Mouse (Mus musculus) CH12.LX (cell line): ENCODE measurements around the gene Krtap7-1. TPM values are rescaled to one million over a fixed set of nuclear protein-coding genes. Genes with fewer than 3 reads are reported as not detected.

Source experiments
- DNase-seq: peaks from one replicate; pipeline ENCODE4 v3.0.0-alpha.2; 2013; ENCODE audit errors: extremely low read depth
- H3K27ac ChIP-seq: 2 replicates; pipeline ENCODE4 v1.5.1; 2012; ENCODE audit warnings: low read depth, mild to moderate bottlenecking, control low read depth, moderate library complexity; ENCODE audit not compliant: insufficient read depth
- H3K27me3 ChIP-seq: replicated peaks from 2 replicates; pipeline ENCODE3; 2012; ENCODE audit warnings: inconsistent platforms
- H3K36me3 ChIP-seq, 2 experiments: replicated peaks in 1 of 2; 2 replicates each; pipeline versions ENCODE3 to v1.6.1; 2012; ENCODE audit warnings: inconsistent platforms in 1 of 2, low read length in 1 of 2, mild to moderate bottlenecking in 1 of 2, mixed read lengths in 1 of 2, moderate library complexity in 1 of 2; ENCODE audit not compliant: control insufficient read depth in 1 of 2, insufficient read depth in 1 of 2
- H3K4me1 ChIP-seq, 2 experiments: 2 replicates each; pipeline ENCODE4 v1.6.1; 2012; ENCODE audit warnings: inconsistent platforms in 1 of 2, moderate library complexity in 1 of 2; ENCODE audit not compliant: insufficient read depth in 2 of 2, control insufficient read depth in 1 of 2
- H3K4me2 ChIP-seq: 2 replicates; pipeline ENCODE4 v1.6.1; 2012; ENCODE audit warnings: low read depth, mild to moderate bottlenecking, control low read depth; ENCODE audit not compliant: poor library complexity, insufficient read depth, severe bottlenecking
- H3K4me3 ChIP-seq, 3 experiments: fragments of 150-350 bp in 1 of 3; sonication (generic) in 1 of 3; replicated peaks in 1 of 3; 2 replicates each; pipeline versions ENCODE3 to v1.5.1; 2011 to 2012; ENCODE audit warnings: low read depth in 2 of 3, low read length in 2 of 3, mild to moderate bottlenecking in 2 of 3, moderate library complexity in 2 of 3, control low read depth in 1 of 3, improper control_type of control experiment in 1 of 3, inconsistent platforms in 1 of 3, mixed read lengths in 1 of 3; ENCODE audit not compliant: poor library complexity in 1 of 3
- H3K79me2 ChIP-seq: replicated peaks from 2 replicates; pipeline ENCODE4 v1.6.1; 2012; ENCODE audit warnings: mild to moderate bottlenecking, moderate library complexity; ENCODE audit not compliant: control insufficient read depth, poor library complexity, insufficient read depth, severe bottlenecking; ENCODE audit errors: extremely low read depth
- H3K9ac ChIP-seq: 2 replicates; pipeline ENCODE4 v1.6.1; 2012; ENCODE audit warnings: low read depth, mild to moderate bottlenecking, control low read depth, moderate library complexity; ENCODE audit not compliant: insufficient read depth
- H3K9me3 ChIP-seq: replicated peaks from 2 replicates; pipeline ENCODE3; 2012; ENCODE audit warnings: low read length, inconsistent platforms, mixed read lengths
- BHLHE40 ChIP-seq: IDR thresholded peaks from 2 replicates; pipeline ENCODE4 v1.6.1; 2011; ENCODE audit warnings: mild to moderate bottlenecking, low read depth, low read length, improper control_type of control experiment
- CHD1 ChIP-seq: IDR thresholded peaks from 2 replicates; pipeline ENCODE4 v1.6.1; 2012; ENCODE audit warnings: low read depth, low read length, improper control_type of control experiment, inconsistent platforms
- E2F4 ChIP-seq: IDR thresholded peaks from 2 replicates; pipeline ENCODE4 v1.6.1; 2011; ENCODE audit warnings: low read depth, low read length, improper control_type of control experiment; ENCODE audit not compliant: insufficient replicate concordance
- ELF1 ChIP-seq: IDR thresholded peaks from 2 replicates; pipeline ENCODE4 v1.6.1; 2014; ENCODE audit warnings: low read depth, mild to moderate bottlenecking, inconsistent platforms, low read length, improper control_type of control experiment
- EP300 ChIP-seq: IDR thresholded peaks from 2 replicates; pipeline ENCODE4 v1.6.1; 2011; ENCODE audit warnings: low read length, improper control_type of control experiment
- ETS1 ChIP-seq: conservative IDR thresholded peaks from 2 replicates; pipeline ENCODE4 v1.6.1; 2012; ENCODE audit warnings: low read depth, mild to moderate bottlenecking, inconsistent platforms, low read length, improper control_type of control experiment, moderate library complexity
- GABPA ChIP-seq: IDR thresholded peaks from 2 replicates; pipeline ENCODE4 v1.6.1; 2012; ENCODE audit warnings: low read depth, low read length, improper control_type of control experiment, inconsistent platforms; ENCODE audit not compliant: insufficient replicate concordance
- JUND ChIP-seq: conservative IDR thresholded peaks from 2 replicates; pipeline ENCODE4 v1.6.1; 2011; ENCODE audit warnings: low read depth, low read length, improper control_type of control experiment
- KAT2A ChIP-seq: IDR thresholded peaks from 2 replicates; pipeline ENCODE4 v1.6.1; 2012; ENCODE audit warnings: low read length, improper control_type of control experiment, inconsistent platforms; ENCODE audit not compliant: insufficient replicate concordance
- MEF2A ChIP-seq: IDR thresholded peaks from 2 replicates; pipeline ENCODE4 v1.6.1; 2014; ENCODE audit warnings: low read depth, mild to moderate bottlenecking, inconsistent platforms, low read length, improper control_type of control experiment, borderline replicate concordance
- MXI1 ChIP-seq: IDR thresholded peaks from 2 replicates; pipeline ENCODE4 v1.6.1; 2011; ENCODE audit warnings: mild to moderate bottlenecking, low read depth, low read length, improper control_type of control experiment
- NELFE ChIP-seq: IDR thresholded peaks from 2 replicates; pipeline ENCODE4 v1.6.1; 2011; ENCODE audit warnings: low read depth, low read length, improper control_type of control experiment
- NRF1 ChIP-seq: IDR thresholded peaks from 2 replicates; pipeline ENCODE4 v1.6.1; 2014; ENCODE audit warnings: low read depth, mild to moderate bottlenecking, inconsistent platforms, low read length, improper control_type of control experiment, moderate library complexity
- PAX5 ChIP-seq: IDR thresholded peaks from 2 replicates; pipeline ENCODE4 v1.6.1; 2012; ENCODE audit warnings: low read length, inconsistent platforms, mixed read lengths
- POLR2A ChIP-seq: IDR thresholded peaks from 2 replicates; pipeline ENCODE4 v1.6.1; 2011; ENCODE audit warnings: low read depth, mild to moderate bottlenecking, improper control_type of control experiment, low read length
- POLR2AphosphoS2 ChIP-seq: IDR thresholded peaks from 2 replicates; pipeline ENCODE4 v1.6.1; 2011; ENCODE audit warnings: low read depth, low read length, improper control_type of control experiment
- RCOR1 ChIP-seq: conservative IDR thresholded peaks from 2 replicates; pipeline ENCODE4 v1.6.1; 2012; ENCODE audit warnings: low read depth, mild to moderate bottlenecking, inconsistent platforms, low read length, improper control_type of control experiment
- SMC3 ChIP-seq: IDR thresholded peaks from 2 replicates; pipeline ENCODE4 v1.6.1; 2011; ENCODE audit warnings: low read depth, low read length, improper control_type of control experiment
- TBP ChIP-seq: conservative IDR thresholded peaks from 2 replicates; pipeline ENCODE4 v1.6.1; 2011; ENCODE audit warnings: low read depth, low read length, improper control_type of control experiment
- UBTF ChIP-seq: IDR thresholded peaks from 2 replicates; pipeline ENCODE4 v1.6.1; 2012; ENCODE audit warnings: low read depth, mild to moderate bottlenecking, inconsistent platforms, low read length, improper control_type of control experiment, moderate library complexity
- USF2 ChIP-seq: conservative IDR thresholded peaks from 2 replicates; pipeline ENCODE4 v1.6.1; 2011; ENCODE audit warnings: low read depth, low read length, improper control_type of control experiment
- ZMIZ1 ChIP-seq: IDR thresholded peaks from 2 replicates; pipeline ENCODE4 v1.6.1; 2012; ENCODE audit warnings: low read depth, mild to moderate bottlenecking, inconsistent platforms, low read length, improper control_type of control experiment
- ZNF384 ChIP-seq: IDR thresholded peaks from 2 replicates; pipeline ENCODE4 v1.6.1; 2012; ENCODE audit warnings: low read depth, low read length, improper control_type of control experiment, inconsistent platforms
- dilution Hi-C: fragments of 300-500 bp; cut with MboI; formaldehyde crosslinking; loops from 2 replicates; pipeline ENCODE4 v1.14.3; 2020; ENCODE audit warnings: low sequenced_read_pairs; ENCODE audit not compliant: extremely low pct_unique_long_range_greater_than_20kb, extremely low pct_ligation_motif_present
- in situ Hi-C: fragments of 300-500 bp; cut with MboI; formaldehyde crosslinking; loops from 3 replicates; pipeline ENCODE4 v1.14.3; 2019; ENCODE audit warnings: low sequenced_read_pairs, low pct_ligation_motif_present, low pct_unique_long_range_greater_than_20kb, mixed read lengths
- polyA plus RNA-seq: library from polyadenylated mRNA; unstranded; fragments of >175 nt; gene quantifications from 2 replicates; pipeline ENCODE4 v1.2.1, GENCODE M21; 2012; ENCODE audit warnings: low read depth; ENCODE audit not compliant: insufficient read length
- total RNA-seq, 2 experiments: library from RNA; depleted of rRNA; stranded (reverse); fragments of 300-350 nt in 1 of 2; fragments of >200 nt in 1 of 2; gene quantifications; 2 replicates each; pipeline ENCODE4 v1.2.3; 2012 to 2014

Gene Krtap7-1
- total and polyA plus RNA-seq, 3 experiments, result not detected

DNA sequence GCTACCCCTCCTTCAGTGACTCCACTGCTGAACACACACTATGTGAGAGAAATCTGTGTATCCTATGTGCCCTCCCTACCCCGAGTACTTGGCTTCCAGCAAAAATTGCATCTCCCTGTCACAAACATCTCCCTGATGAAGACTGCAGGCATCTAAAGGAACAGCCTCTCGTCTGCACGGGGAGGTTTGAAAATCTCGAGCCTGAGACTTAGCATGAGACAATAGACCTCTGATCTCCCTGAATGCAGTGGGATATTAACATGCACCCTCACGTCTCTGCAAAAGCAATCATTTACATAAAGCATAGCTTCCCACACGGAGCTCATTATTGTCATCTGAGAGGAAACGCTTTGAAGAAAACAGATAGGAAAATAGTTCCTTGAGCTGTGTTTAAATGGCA is 22.4 kb upstream of the Krtap7-1 start:
- Histone ChIP-seq H3K27me3 (no peaks in the 10 kb centered on the region), H3K36me3 (no peaks in the 10 kb centered on the region), H3K9ac (no peak overlapping the region), H3K79me2 (no peaks in the 10 kb centered on the region), H3K27ac (no peak overlapping the region), H3K4me3 (no peak overlapping the region), H3K4me2 (no peak overlapping the region), H3K4me1 (no peaks in the 10 kb centered on the region), H3K9me3 (peaks cover 72% of the 10 kb centered on the region)
- TF ChIP-seq RCOR1, result no peak
- TF ChIP-seq ELF1, result no peak
- TF ChIP-seq ZMIZ1, result no peak
- TF ChIP-seq JUND, result no peak
- no peak for TF ChIP-seq POLR2A
- no peak for TF ChIP-seq NRF1
- no peak for TF ChIP-seq TBP
- no peak for TF ChIP-seq POLR2AphosphoS2
- TF ChIP-seq CHD1, result no peak
- no peak for TF ChIP-seq NELFE
- no peak for DNase-seq
- in situ Hi-C loops (no loop called here), dilution Hi-C loops (no loop called here)

DNA sequence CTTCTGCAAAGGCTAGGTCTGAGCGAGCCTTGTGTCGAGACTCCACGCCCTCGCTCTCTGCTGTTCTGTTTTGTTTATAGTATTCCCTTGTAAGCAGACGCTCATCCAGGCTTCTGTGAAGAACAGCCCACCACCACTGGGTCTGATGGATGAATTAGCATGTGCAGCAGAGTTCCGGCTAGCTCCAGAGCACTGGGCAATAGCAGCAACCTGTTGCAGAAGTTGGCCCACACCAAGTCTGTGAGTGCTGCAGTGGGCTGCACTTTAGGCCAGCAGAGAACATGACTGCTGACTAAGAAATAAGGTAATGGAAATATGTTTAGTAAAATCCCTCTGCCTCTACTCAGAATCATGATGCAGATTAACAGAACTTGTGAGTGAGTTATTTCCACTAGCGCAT is 21.7 kb upstream of the Krtap7-1 start:
- H3K79me2 ChIP-seq, result no peaks in the 10 kb centered on the region
- H3K4me1 ChIP-seq, result no peaks in the 10 kb centered on the region
- H3K27ac ChIP-seq, result no peak overlapping the region
- H3K4me3 ChIP-seq, result no peak overlapping the region
- DNase-seq, result no peak
- peaks cover 70% of the 10 kb centered on the region for H3K9me3 ChIP-seq
- H3K4me2 ChIP-seq, result no peak overlapping the region
- H3K9ac ChIP-seq, result no peak overlapping the region
- TF ChIP-seq USF2 (no peak), POLR2AphosphoS2 (no peak), MEF2A (no peak), UBTF (no peak), ZNF384 (no peak), PAX5 (no peak)
- H3K36me3 ChIP-seq, result no peaks in the 10 kb centered on the region
- dilution Hi-C loops (no loop called here), in situ Hi-C loops (no loop called here)
- H3K27me3 ChIP-seq, result no peaks in the 10 kb centered on the region

DNA sequence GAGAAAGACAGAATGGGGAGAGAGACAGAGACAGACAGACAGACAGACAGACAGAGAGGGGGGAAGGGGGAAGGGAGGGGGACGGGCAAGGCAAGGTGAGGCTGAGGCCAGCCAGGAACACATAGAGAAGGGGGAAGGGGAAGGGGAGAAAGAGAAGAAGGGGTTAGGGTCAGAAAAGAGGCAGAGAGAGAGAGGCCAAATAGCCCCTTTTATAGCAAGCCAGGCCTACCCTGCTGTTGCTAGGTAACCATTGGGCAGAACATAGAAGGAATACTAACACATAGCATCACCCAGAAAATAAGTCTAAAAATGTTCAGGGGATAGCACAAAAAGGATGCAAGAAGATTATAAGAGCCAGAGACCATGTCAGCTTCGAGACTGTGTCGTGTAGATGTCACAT is 20.3 kb upstream of the Krtap7-1 start:
- H3K9me3 ChIP-seq, result peaks cover 71% of the 10 kb centered on the region
- dilution Hi-C loops, result no loop called here
- in situ Hi-C loops, result no loop called here

More for the DNA sequence above, 20.3 kb upstream of the Krtap7-1 start:
- no peak overlapping the region for H3K4me2 ChIP-seq
- DNase-seq, result no peak
- no peak overlapping the region for H3K4me3 ChIP-seq
- H3K27me3 ChIP-seq, result no peaks in the 10 kb centered on the region
- TF ChIP-seq EP300 (no peak), GABPA (no peak), BHLHE40 (no peak), UBTF (no peak), NRF1 (no peak), KAT2A (no peak), ETS1 (no peak), TBP (no peak), SMC3 (no peak), USF2 (no peak), CHD1 (no peak), NELFE (no peak), E2F4 (no peak), POLR2AphosphoS2 (no peak), MXI1 (no peak)
- TF ChIP-seq, all 38 proteins: peak for 0
- H3K4me1 ChIP-seq, result no peaks in the 10 kb centered on the region
- H3K36me3 ChIP-seq, result no peaks in the 10 kb centered on the region
- H3K9ac ChIP-seq, result no peak overlapping the region
- no peaks in the 10 kb centered on the region for H3K79me2 ChIP-seq
- no peak overlapping the region for H3K27ac ChIP-seq
